Mouse (Mus musculus): ENCODE results near the gene Dnm3.

DNA sequence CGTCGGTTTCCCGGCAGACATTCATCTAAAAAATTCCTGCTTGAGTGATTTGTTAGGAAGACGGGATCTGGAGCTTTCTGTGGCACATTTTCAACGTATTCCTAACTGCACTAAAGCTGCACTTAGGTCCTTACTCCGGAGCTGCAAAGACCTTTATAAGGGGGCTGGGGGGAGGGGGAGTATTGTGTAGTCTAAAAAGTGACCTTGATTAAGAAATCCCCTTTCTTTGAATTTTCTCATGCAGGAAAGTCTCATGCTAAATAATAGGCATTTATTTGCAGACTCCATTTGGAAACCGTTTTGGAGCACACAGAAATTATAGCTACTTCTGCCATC lies 270.2 kb downstream of the Dnm3 start:
- TF ChIP-seq CTCF (IDR thresholded peaks at IDR 0.05; ENCODE audit: extremely low read depth, insufficient read length, insufficient replicate concordance, low read depth, low read length): no peak
- no peak for TF ChIP-seq POLR2A (IDR thresholded peaks at IDR 0.05; ENCODE audit: low read depth, low read length)

Measured in small intestine, adult 2 months (tissue).